Mouse (Mus musculus) B cell, adult 62 days (primary cell): ENCODE results near the gene Hsp90aa1. TPM values are rescaled to one million over a fixed set of nuclear protein-coding genes. Genes with fewer than 3 reads are reported as not detected.

Source experiments
- total RNA-seq: library from RNA; stranded (reverse); gene quantifications from 4 replicates; pipeline ENCODE4 v1.2.4, GENCODE M21; 2023

Gene Hsp90aa1
- total RNA-seq = 577 to 701 TPM (median 622 TPM) in 4 replicates

DNA sequence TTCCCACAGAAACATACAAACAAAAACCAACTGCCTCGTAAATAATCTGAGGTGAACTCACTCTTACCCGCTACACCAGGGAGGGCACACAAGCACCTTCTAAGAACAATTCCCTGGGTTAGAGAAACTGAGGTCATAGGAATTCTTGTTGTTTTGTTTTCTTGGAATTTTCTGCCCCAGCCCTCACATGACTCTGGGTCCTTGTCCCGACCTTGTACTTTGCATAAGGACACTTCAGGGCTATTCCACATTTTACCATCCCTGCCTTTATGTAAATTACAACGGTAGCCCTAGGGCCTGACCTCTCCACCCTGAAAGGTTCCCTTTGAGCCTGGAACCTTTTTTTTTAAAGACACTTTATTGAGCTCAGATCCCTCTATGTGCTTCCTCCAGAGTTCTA, at the start of gene Hsp90aa1:
Hsp90aa1 (minus strand) TSS at position 173 of the 400 bp plus-strand sequence.

DNA sequence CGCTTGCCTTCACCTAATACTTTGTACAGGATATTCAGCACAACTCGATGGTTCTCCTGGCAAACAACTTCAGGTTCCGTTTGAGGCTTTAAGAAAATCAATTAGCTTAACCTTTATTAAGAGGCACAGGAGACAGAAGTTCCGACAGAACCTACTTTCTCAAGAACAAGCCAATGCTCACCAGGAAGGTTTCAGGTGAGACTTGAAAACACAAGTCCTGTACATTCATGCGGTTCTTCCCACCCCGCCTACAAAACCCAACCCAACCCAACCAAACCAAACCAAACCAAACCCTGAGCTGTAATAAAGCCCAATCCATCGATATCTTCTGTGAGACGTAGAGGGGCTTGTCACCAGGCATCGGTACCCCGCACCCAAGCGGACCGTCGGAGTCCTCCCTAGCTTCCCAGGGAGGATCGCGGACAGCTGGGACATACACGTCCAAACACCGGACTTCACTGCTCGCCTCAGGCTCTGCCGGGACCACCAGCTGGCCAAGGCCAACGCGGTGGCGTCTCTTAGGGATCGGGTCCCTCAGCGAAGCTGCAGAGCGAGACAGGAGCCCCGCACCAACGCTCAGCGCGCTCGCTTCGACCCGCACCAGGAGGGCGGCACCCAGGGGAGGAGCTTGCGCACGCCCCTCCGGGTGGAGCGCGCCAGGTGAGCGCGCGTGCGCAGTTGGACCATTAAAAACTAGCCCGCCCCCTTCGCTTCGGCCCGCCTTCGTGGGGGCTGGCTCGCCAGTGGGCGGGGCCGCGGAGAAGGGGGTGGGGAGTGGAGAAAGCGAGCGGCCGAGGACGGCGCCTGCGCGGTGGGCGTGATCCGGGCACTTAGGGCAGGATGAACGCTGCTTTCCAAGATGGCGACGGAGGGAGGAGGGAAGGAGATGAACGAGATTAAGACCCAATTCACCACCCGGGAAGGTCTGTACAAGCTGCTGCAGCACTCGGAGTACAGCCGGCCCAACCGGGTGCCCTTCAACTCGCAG, 34.9 kb upstream of the Hsp90aa1 start, which contains the start of gene Wdr20:
Wdr20 (plus strand) TSS at position 775 of the 988 bp plus-strand sequence.

DNA sequence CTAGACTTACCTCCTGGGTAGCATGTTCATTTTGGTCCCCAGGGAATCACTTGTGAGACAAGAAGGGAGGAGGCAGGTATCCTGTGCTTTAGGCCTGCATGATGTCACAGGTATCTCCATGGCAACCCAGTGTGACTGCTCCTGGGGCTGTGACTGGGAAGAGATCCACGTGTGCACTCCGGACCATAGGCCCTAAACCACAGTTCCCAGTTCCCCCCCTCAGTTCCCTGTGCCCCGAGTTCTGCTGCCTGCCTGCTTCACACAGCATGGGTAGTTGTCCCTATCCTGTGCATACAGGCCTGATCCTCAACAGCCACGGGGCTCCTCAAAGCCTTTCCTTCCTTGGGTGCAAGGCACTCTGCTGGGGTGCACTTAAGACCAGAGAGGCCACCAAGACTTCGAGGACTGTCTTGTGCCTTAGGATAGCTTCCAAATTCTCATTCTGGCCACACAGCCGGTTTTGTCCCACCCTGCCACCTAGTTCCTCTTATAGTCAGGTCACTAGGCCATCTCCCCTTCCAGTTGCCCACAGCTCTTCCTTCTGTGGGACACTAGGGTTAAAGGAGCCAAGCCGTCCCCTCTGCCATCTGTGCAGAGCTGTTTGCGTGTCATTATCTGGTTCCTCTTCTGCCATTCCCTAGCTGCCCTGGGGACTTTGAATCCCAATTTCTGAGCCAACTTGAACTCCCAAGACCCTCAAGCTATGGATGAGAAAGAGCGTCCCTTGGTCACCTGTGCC, 19.8 kb downstream of the Hsp90aa1 start, which contains the start of gene 1700001K19Rik:
1700001K19Rik (minus strand) TSS at position 59 of the 739 bp plus-strand sequence.

Other genes starting within 250 kb of the Hsp90aa1 start
- 129 to 158 TPM (median 145 TPM) in 4 replicates for gene Dync1h1, start 101.3 kb downstream of the Hsp90aa1 start, total RNA-seq
- 0.60 to 0.63 TPM in 2 of 4 replicates, not detected in the others for gene 1700001K19Rik, start 20.1 kb downstream of the Hsp90aa1 start, total RNA-seq
- gene Wdr20, start 35.2 kb upstream of the Hsp90aa1 start, total RNA-seq = 58.7 to 87.2 TPM (median 63.5 TPM) in 4 replicates
- gene Mok, start 138.2 kb upstream of the Hsp90aa1 start, total RNA-seq = 0.33 to 0.58 TPM (median 0.56 TPM) in 3 of 4 replicates, not detected in the other
- gene Zfp839, start 147.5 kb upstream of the Hsp90aa1 start, total RNA-seq = 12.4 to 15.0 TPM (median 13.4 TPM) in 4 replicates
- gene Cinp, start 186.4 kb upstream of the Hsp90aa1 start, total RNA-seq = 25.4 to 29.5 TPM (median 25.7 TPM) in 4 replicates
- 3.9 to 7.0 TPM (median 6.2 TPM) in 4 replicates for gene Tecpr2, start 186.5 kb upstream of the Hsp90aa1 start, total RNA-seq